Mouse (Mus musculus): ENCODE data around the gene Tmem110.

Tmem110 gene

DNA sequence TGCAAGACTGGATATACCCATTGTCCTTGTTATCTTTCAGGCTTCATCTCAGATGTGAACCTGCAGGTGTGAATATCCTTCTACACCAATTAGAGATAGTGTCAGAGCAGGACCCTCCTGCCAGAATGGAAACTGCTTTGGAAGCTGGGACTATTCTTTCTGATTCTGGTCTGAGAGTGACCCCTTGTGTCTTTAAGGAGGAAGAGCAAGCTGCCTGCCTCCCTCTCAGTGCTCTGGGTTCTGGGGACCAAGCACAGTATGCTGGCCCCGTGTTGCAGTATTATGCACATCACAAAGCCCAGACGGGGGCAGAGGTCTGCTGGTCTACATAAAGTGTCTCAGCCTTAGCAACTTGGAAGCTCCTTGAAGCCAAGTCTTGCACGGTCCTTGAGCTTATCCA lies 39.9 kb downstream of the Tmem110 start:
- DNase-seq = peak; percentile 30

DNA sequence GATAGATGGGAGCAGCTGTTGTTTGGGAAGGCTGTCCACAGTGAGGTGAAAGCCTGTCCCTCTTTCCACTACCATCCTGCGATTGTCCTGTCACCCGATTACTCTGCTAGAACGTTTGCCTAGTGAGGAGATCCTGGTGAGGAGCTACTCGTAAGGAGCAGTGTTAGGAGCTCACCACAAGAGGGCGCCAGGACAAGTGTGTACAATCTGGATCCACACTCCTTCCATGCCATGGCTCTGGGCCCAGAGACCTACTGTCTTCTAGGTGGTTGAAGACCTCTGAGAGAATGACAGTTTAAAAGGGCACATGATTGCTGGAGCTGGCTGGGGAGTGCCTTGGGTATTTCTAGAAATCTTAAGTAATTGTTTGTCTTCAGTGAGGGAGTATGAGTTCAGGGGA lies 41.7 kb downstream of the Tmem110 start:
- peak; percentile 76 for DNase-seq

DNA sequence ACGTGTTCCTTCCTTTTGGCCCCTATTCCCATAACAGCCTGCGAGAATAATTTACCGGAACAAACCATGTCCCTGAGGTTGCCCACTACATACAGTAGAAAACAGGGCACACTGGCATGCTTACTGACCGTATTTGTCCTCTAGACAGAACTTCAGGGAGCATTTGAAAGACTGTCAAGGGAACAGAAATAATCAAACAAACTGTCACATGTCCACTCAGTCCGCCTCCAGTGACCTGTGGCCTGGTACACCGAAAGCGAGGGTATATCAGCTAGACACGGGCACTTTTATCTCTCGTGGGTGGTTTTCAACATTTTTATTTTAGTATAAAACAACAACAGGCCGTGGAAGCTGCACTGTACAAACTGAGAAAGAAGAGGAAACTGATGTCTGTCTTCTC lies 43.4 kb downstream of the Tmem110 start:
- DNase-seq = no peak

DNA sequence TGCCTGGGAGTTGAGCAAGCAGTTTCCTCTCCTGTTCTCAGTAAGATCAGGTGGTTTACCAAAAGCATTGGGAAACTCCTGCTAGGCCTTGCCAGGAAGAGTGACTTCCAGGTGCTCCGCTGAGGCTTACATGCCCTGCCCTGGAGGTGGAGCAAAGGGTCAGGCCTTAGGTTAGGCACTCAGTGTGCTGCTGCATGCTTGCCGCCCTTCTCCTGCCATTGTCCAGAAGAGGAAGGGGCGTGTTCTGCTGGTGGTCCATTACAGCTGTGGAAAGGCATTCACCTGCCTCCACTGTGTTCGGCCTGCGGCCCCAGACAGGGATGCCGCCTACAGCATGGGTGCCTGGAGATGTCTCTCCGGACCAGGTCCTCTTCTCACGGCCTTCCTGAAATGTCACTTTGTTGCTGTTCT lies 44.0 kb downstream of the Tmem110 start:
- DNase-seq = no peak

DNA sequence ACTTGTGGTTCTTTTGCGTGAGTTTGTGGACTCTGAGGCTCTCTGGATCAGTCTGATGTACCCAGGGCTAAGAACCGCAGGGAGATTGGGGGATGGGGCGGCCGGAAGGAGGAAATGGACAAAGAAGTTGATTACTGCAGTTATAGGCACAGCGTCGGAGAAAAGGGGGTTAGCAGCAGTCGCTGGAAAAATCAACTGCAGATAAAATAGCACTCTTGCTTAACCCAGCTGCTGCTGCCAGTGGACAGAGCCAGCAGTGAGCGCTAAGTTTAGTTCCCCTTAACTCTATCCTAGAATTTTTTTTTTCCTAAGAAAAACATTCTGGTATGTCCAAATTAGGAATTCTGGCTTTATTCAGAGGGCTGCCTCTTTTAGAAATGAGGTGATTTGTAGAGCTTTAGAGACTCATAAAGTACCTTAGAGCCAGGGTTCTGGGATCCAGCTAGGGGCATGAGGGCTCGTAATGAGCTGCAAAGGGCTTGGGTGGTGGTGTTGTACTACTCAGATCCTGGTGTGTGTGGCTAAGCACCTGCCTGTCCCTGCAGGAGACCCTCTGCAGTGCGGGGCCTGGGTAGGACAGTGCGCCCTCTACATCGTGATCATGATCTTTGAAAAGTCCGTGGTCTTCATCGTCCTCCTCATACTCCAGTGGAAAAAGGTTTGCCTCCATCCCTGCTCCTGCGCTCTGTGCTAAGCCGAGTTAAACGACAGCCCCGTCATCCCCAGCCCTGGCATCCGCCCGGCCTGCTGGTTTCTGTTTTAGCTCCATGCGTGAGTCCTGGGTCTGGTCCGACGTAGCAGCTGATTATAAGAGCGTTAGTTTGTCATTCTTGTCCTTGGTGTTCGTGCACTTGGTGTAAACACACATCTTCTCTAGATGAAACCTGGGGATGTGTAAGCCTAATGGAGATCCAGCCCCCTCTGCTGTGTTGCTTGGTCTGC lies 45.1 kb downstream of the Tmem110 start:
- no peak for DNase-seq

DNA sequence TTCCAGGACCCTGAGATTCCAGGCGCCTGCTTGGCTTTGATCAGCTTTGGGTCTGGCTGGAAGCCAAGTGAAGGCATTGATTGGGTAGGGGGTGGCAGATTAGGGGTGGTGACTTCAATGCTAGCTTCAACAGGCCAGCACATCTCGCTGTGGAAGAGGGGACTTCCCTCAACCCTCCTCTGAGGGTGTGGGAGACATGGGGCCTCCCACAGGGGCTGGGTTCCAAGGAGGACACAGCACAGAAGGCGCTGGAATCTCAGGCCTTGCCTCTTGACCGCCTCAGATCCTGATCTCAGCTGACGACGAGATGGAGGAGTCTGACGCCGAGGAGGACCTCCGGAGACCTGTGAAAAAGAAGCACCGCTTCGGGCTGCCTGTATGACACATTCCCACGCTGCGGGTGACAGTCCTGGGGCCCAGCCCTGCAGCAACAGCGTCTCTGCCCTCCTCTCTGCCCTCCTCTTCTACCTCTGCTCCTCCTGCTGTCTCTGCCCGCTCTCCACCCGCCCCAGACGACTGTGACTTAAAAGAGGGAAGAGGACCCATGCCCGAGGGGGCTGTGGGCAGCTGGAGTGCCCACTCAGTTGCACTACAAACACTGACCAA lies 48.8 kb downstream of the Tmem110 start:
- peak; percentile 20 for DNase-seq

DNA sequence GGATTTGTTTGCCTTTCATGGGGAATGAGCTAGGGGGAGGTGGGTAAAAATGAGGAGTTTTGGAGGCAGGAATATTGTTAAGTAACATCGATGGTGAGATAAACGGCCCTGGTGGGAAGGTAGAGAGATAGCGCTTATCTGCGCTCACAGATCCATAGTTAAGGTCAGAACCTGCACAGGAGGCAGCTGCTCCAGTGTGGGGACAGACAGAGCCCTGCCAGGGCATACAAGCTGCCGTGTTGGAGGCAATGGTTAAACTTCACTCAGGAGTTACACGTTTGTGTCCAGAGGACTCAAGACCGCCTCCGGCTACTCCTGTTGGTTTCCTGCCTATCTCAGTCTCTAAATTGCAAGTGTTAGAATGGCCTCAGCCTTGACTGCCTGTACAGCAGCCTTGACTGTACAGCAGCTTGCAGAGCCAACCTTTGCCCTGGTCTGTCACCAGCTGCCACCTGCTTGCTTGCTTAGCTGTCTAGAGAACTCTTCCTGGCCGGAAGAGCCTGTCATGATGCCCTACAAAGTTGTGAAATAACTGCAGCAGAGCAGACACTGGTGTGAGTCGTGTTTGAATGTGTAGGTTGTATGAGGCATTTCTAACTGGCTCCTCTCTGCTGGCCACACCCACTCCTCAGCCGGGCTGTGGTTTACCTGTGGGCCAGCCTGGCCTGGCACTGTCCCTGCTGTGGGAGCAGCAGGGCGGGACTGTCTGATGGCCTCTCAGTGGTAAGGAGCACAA lies 49.9 kb downstream of the Tmem110 start:
- DNase-seq = no peak

DNA sequence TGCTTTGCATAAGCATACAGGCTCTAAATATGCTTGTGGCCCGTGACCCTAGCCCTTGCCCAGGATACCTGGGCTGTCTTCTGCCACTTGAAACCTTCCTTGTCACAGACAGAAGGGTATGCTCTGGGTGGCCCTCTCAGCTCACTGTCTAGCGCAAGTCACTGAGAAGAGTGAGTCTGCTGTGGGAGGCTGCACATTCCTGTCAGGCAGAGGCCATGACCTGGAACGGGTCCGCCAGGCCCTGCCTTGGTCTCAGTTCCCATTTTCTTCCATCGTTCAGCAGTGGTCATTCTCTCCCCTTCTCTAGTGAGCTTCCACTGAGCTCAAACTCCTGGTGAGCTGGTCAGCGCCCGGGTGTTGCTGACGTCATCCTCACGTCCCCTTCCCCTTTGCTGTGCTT lies 50.6 kb downstream of the Tmem110 start:
- DNase-seq = peak; percentile 14

DNA sequence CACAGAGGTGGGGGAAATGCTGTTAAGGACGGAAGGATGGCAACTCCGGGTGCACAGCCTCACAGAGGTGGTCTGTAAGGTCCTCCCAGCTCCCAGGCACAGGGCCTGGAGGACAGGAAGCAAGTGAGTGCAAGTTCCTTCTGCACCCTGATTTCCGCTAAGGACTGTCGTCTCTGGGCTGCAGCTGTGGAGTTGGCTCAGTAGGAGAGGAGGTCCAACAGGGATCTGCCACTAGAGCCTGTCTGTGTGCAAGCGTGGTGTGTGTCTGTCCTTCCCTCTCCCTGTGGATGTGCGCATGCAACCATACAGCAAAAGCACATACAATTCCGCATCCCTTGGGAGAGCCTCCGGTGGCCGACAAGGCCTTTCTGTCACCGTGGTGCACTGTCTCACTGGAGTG lies 51.1 kb downstream of the Tmem110 start:
- DNase-seq = no peak

DNA sequence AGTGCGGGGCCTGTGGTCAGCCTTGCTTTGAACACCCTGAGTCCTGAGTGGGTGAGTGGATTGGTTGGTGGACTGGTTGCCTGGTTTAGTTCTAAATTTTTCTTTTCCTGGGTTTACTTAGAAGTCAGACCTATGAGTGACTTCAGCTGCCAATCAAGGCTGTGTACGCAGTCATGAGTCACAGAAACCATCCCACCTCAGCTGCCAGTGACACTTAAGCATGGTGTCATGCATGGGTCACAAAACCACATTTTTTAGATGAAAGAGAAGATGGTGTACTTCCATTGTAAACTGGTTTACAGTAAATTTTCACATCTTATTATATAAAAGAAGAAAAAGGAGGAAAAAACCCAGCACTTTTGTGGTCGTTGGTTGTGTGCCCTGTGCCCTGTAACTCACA lies 52.4 kb downstream of the Tmem110 start:
- DNase-seq = no peak

DNA sequence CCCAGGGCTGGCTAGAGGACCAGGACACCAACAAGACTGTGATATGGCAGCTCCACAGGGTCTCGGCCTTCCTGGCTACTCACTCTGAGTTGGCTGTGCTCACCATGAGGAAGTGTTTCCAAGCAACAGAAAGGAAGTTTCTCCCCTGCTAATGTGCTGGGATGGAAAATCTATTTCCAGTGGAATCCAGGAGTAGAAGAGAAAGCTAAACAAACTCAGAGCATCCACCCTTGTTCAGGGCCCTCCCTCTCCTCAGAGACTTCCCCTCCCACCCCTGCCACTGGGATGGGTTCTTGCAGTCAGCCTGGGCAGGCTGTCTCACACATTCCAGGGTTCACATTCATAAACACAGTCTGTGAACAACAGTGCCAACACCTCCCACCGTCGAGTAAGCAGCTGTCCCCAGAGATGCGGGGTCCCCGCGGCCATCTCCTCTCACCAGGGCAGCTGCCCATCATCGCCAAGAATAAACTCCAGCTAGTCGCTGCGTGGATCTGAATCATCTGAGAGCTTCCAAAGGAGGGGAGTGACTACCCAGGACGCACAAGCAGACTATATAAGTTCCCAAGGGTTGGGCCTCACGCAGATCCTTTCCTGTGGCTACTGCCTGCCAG lies 53.7 kb downstream of the Tmem110 start, which contains the start of gene Mustn1:
TSS of gene Mustn1 (plus strand) at position 243 of the 614 bp plus-strand sequence.
- peak; percentile 27 for DNase-seq

DNA sequence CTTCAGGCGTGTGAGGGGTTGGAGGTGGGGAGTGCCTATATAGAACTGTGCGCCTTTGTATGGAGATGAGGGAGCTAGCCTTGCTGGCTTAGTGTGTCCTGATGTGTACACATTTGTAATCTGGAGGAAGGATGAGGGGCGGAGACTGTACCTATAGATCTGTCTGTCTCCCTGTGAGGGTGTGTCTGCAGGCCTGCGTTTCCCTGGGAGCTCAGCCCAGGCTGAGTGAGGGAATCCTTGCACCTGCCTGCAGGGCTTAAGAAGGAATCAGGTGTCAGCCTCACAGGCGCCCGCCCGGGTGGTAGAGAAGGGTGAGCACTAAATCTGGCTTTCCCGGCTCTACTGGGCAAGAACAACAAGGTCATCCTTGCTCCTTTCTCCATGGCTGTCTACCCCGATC lies 54.4 kb downstream of the Tmem110 start:
- no peak for DNase-seq

DNA sequence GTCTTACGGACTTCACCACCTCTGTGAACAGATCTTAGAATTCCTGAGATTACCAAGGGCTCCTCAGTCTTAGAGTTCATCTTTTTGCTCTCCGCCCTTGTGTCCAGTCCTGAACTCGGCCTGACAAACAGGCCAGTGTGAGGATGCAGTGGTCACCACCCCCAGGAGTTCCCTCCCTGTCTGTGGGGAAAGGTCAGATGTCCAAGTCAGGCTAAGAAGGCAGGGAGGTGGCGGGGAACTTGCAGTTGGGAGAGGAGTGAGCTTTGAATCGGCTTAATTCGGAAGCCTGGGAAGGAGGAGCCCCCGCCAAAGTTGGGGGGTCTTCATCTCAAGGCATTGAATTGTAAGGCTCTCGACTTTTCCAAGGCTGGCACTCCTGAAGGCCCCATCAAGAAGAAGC lies 54.9 kb downstream of the Tmem110 start:
- DNase-seq = no peak

DNA sequence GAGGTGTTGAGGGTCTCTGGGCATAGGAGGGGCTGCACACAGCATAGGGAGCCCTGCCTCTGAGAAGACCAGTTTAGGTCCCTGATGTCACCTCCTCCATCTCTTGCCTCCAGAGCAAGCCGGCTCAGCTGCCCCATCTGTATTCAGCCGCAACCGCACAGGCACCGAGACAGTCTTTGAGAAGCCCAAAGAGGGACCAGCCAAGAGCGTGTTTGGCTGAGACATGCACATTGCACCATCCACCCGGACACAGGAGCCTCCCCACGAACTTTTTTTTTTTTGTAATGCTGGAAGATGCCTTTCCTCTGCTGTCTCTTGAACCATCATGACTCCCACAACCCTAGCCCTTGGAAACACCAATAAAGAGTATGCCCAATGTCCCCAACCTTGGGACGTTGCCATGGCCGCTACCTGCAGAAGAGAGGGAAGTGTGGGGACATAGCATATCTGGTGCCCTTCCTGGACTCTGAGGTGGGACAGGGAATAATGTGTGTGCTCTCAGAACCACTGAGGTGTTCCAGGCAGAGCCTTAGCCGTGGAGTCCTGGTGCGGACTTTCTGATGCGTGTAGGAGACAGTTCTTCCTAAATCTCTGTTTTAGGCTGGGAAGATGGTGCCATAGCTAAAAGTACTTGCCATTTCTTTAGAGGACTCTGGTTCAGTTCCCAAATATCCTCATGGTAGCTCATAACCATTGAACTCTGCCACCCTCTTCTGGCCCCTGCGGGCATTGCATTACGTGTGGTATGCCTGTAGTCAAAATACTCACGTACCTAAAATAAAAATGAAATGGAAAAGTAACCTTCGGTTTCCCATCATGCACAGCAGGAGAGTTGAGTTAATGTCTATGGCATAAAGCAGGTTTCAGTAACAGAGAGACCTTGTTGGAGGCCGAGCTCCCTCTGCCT lies 55.7 kb downstream of the Tmem110 start:
- peak; percentile 58 for DNase-seq

DNA sequence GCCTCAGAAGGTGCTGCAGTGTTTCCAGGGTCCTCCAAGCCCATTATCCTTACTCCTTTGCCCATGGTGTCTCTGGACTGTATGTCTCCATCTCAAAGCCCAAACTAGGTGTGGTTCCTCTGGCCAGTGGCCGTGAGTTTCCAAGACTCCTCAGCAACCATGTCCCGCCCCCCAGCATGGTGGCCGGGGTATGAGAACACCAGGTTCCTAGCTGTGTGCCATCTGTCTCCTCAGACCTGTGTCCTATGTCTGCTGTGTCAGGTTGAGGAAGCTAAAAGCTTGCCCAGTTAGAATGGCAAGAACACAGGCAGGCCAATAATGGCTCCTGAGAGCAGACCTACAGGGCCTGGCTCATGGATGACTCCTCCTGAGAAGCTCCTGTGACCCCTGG lies 56.3 kb downstream of the Tmem110 start:
- DNase-seq = no peak

DNA sequence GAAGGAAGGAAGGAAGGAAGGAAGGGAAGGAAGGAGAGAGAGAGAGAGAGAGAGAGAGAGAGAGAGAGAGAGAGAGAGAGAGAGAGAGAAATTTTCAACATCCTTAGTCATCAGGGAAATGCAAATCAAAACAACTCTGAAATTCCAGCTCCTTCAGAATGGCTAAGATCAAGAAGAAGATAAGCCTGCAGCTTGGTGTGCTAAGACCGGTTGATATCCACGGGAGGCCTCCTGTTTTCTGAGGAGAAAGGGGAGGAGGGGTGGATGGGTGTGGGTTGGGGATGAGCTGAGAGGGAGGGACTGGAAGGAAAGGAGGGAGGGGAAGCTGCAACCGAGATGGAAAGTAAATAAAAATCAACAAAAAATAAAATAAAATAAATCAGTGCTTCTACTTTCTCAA lies 59.9 kb downstream of the Tmem110 start:
- DNase-seq = no peak

DNA sequence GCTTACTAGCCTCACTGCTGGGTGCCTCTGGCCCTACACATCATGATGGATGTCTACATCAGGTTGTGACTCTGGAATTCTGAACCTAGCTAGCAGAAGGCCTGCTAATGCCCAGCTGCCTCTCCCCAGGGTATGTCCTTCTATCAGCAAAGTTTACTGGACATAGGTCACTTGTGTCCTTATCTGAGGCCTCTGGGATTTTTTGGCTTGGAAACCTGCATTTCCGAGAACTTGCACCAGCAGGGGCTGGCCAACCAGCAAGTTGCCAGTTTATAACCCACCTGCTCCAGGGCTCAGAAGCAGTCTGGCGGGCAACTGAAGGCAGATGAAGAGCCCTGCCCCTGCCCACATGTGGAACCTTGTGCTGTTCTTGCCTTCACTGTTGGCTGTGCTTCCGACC lies 60.8 kb downstream of the Tmem110 start, which contains the start of gene Itih4:
TSS of gene Itih4 (plus strand) at position 273 of the 400 bp plus-strand sequence.
- DNase-seq = no peak

DNA sequence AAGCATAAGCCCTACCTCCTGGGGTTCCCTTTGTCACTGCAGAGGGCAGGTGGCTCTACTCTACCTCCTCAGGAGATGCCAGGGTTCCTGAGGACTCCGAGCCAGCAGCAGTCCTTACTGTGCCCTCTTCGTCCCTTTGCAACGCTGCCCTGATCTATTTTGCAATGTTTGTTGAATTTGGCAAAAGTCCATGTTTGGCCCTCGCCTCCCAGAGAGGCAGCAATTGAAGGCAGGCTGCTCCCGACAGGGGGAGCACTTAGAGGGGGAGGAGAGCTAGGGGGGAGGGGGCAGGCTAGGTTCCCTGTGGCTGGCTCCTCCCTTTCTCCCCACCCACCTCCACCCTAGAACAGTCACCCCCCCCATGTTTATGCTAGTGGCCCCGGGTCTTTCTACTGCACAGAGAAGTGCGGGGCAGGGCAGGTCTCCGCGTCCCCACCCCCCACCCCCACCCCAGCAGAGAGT lies 62.9 kb downstream of the Tmem110 start:
- DNase-seq = peak; percentile 62

DNA sequence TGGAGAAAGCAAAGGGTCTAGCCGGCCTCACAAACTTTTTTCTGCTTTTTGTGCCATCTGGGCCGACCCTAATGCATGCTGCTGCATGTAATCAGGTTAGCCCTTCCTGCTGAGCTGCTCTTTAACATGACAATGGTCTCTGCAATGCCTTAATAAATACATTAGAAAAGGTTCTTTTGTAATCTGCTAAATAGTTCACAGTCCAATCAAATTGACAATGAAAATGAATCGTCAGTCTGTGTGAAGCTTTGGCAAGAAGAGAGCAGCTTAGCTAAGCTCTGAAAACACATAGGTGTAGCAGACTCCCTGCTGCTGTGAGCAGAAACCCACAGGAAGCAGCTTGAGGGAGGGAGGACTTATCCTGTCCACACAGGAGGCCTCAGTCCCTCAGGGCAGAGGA lies 74.6 kb downstream of the Tmem110 start:
- no peak for DNase-seq

DNA sequence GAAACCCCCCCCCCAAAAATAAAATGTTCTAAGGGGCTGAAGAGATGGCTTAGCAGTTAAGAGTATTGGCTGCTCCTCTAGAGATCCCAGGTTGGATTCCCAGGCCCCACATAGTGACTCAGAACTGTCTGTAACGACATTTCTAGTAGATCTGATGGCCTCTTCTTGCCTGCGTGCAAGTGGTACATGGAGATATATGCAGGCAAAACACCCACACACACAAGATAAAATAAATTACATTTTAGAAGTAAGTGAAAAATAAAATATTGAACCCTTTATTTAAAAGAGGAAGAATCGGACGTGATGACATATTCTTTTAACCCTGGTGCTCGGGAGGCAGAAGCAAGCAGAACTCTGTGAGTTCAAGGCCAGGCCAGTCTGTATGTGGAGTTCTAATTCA lies 77.2 kb downstream of the Tmem110 start:
- DNase-seq = no peak

DNA sequence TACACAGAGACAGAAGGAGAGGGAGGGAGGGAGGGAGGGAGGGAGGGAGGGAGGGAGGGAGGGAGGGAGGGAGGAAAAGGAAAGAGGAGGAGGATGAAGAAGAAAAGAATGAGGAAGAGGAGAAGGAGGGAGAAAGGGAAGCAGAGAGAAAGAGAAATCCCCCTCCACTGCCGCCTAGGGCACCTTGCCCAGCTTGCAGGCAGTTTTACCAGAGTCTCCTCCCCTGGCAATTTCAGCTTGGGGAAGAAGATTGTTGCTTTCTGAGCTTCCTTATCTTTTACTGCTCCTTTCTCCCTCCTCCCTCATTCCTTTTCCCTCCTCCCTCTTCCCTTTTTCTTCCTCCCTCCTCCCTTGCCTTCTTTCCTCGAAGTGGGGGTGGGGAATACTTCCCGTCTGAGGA lies 77.6 kb downstream of the Tmem110 start:
- no peak for DNase-seq

DNA sequence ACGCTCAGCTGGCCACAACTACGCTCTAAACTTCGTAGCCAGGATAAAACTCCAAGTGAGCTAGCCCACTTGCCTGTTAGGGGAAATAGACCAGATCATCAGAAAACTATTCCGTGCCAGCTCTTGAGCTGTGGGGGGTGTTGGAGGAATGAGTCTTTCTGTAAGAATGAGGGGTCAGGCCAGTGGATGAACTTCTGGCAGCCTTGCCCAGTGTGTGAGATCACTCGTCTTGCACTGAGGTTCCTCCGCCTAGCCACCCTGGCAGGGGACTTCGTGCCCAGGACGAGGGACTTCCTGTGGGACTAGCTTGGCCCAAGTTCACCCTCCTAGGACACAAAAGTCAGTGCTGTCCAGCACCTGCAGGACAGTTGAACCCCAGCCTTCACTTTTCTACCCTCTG lies 78.9 kb downstream of the Tmem110 start:
- DNase-seq = no peak
